Mouse (Mus musculus) neural tube, embryonic 11.5 days (tissue): ENCODE data around the gene Zfp597. TPM values are rescaled to one million over a fixed set of nuclear protein-coding genes. Genes with fewer than 3 reads are reported as not detected.
"Not testable (repeated sequence)": the region's sequence is repeated elsewhere in the genome, so short reads cannot be mapped to it uniquely, and the experiment has no call there.

Experiments
- ATAC-seq: fragments of 200-750 bp; cut with Nextera tagmentation; 2 replicates; pipeline ENCODE4 v1.8.0; 2017; ENCODE audit warnings: moderate number of reproducible peaks, mild to moderate bottlenecking, moderate TSS enrichment, moderate library complexity; ENCODE audit not compliant: insufficient read depth, low FRiP score, low TSS enrichment
- DNase-seq: peaks from one replicate; pipeline ENCODE4 v3.0.0-alpha.2; 2015; ENCODE audit warnings: low spot score
- H3K27ac ChIP-seq: fragments of 300-500 bp; sonication (generic); 2 replicates; pipeline ENCODE4 v1.5.1; 2014; ENCODE audit warnings: low read depth, mild to moderate bottlenecking, low read length
- H3K27me3 ChIP-seq: fragments of 300-500 bp; sonication (generic); 2 replicates; pipeline ENCODE4 v1.6.1; 2014; ENCODE audit warnings: mild to moderate bottlenecking, low read length, mixed read lengths; ENCODE audit not compliant: control insufficient read depth, insufficient read depth
- H3K36me3 ChIP-seq: fragments of 300-500 bp; sonication (generic); 2 replicates; pipeline ENCODE4 v1.6.1; 2014; ENCODE audit warnings: mild to moderate bottlenecking, low read length, moderate library complexity, mixed read lengths; ENCODE audit not compliant: control insufficient read depth, insufficient read depth
- H3K4me1 ChIP-seq: fragments of 300-500 bp; sonication (generic); 2 replicates; pipeline ENCODE4 v1.6.1; 2014; ENCODE audit warnings: low read length, mixed read lengths; ENCODE audit not compliant: control insufficient read depth, insufficient read depth
- H3K4me2 ChIP-seq: fragments of 300-500 bp; sonication (generic); 2 replicates; pipeline ENCODE4 v1.6.1; 2014; ENCODE audit warnings: low read depth, mild to moderate bottlenecking, moderate library complexity
- H3K4me3 ChIP-seq: fragments of 300-500 bp; sonication (generic); 2 replicates; pipeline ENCODE4 v1.5.1; 2014; ENCODE audit warnings: low read depth, low read length
- H3K9ac ChIP-seq: fragments of 300-500 bp; sonication (generic); 2 replicates; pipeline ENCODE4 v1.6.1; 2014; ENCODE audit warnings: mild to moderate bottlenecking, low read length
- H3K9me3 ChIP-seq: fragments of 300-500 bp; sonication (generic); 2 replicates; pipeline ENCODE4 v1.6.1; 2016; ENCODE audit warnings: low read length; ENCODE audit not compliant: control insufficient read depth
- WGBS: fragments of 180-500 bp; shearing (Covaris S2); extraction: QIAGEN DNeasy Blood & Tissue Kit; methylation state at CpG from one replicate; pipeline ENCODE4 v1.1.7; 2014; 5-methylcytosine and 5-hydroxymethylcytosine counted together
- microRNA-seq: library from miRNA; unstranded; fragments of <30 nt; microRNA quantifications from one replicate; pipeline ENCODE4, GENCODE M21; 2016
- polyA plus RNA-seq: library from polyadenylated mRNA; unstranded; fragments of >200 nt; fragmentation: Nextera tagmentation; extraction: Ambion mirVana; gene quantifications from 2 replicates; pipeline ENCODE4 v1.2.1, GENCODE M21; 2014

Gene Zfp597
- polyA plus RNA-seq, 1 experiment from 2014 or later: 9.5 TPM

GRCm38 (mm10) chr16:3829727-3830126 lies 54.6 kb downstream of the Zfp597 start:
- DNase-seq (no peak), ATAC-seq (no peak)
- no peaks in the 10 kb centered on the region for H3K27me3 ChIP-seq
- H3K9me3 ChIP-seq: no peaks in the 10 kb centered on the region
- H3K36me3 ChIP-seq: no peaks in the 10 kb centered on the region
- no peak overlapping the region for H3K27ac ChIP-seq
- no peak overlapping the region for H3K9ac ChIP-seq
- 88% methylated on average over 2 of the region's 2 CpGs for WGBS
- no peak overlapping the region for H3K4me3 ChIP-seq
- H3K4me2 ChIP-seq: no peak overlapping the region
- no peaks in the 10 kb centered on the region for H3K4me1 ChIP-seq

- Histone ChIP-seq H3K27ac (no peak overlapping the region), H3K9ac (no peak overlapping the region), H3K4me3 (no peak overlapping the region), H3K36me3 (no peaks in the 10 kb centered on the region), H3K27me3 (no peaks in the 10 kb centered on the region), H3K4me1 (no peaks in the 10 kb centered on the region), H3K9me3 (no peaks in the 10 kb centered on the region), H3K4me2 (no peak overlapping the region)
- ATAC-seq (no peak), DNase-seq (no peak)
- 64% methylated on average over 3 of the region's 3 CpGs for WGBS
These were observed 56.3 kb downstream of the Zfp597 start for GRCm38 (mm10) chr16:3828021-3828420.

- Histone ChIP-seq H3K27ac (no peak overlapping the region), H3K4me2 (no peak overlapping the region), H3K27me3 (no peaks in the 10 kb centered on the region), H3K4me3 (no peak overlapping the region), H3K36me3 (no peaks in the 10 kb centered on the region), H3K9ac (no peak overlapping the region), H3K4me1 (no peaks in the 10 kb centered on the region), H3K9me3 (peaks cover 2% of the 10 kb centered on the region; the same call in 1 of the 2 replicates)
- DNase-seq (no peak), ATAC-seq (no peak)
- WGBS: 93% methylated on average over 2 of the region's 2 CpGs
These were observed 64.2 kb downstream of the Zfp597 start for GRCm38 (mm10) chr16:3820202-3820601.

DNA sequence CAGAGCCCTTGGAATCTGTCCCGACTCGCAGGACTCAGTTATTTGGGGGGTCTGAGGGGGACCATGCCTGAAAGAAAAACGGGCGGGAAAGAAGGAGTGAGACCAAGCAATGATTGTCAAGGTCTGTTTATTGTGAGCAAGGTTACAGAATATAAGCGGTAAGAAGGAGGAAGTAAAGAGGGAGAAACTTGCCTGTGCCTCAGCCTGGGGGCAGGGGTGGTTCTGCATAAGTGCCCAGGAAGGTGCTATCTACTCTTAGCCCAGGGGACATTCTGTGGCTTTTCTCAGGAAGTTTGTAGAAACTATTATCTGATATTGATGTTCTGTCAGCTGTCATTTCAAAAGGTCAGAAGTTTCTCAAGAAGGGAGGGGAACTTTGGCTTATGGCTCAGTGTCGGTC lies 69.7 kb downstream of the Zfp597 start:
- H3K27me3 ChIP-seq, H3K36me3 ChIP-seq, DNase-seq, H3K9me3 ChIP-seq, H3K9ac ChIP-seq, H3K4me1 ChIP-seq, H3K4me2 ChIP-seq, ATAC-seq, H3K4me3 ChIP-seq, H3K27ac ChIP-seq: not testable (repeated sequence)
- WGBS: 88% methylated on average over 6 of the region's 6 CpGs

Small RNA genes lying within 50 kb of the gene (microRNA-seq; reads per million reads assigned to microRNA genes)
- gene Gm23493: not detected

Other genes with a start within 250 kb of the Zfp597 start
- gene Mefv, start 166.5 kb downstream of the Zfp597 start, polyA plus RNA-seq: 0.07 TPM in 1 of 2 replicates, not detected in the other
- 26.7 and 27.7 TPM in 2 replicates for gene Zfp263, start 140.5 kb downstream of the Zfp597 start, polyA plus RNA-seq
- gene Olfr15, start 53.7 kb downstream of the Zfp597 start, polyA plus RNA-seq: not detected in 2 replicates
- gene Zfp174, start 37.3 kb downstream of the Zfp597 start, polyA plus RNA-seq: 1.1 and 1.3 TPM in 2 replicates
- gene Naa60, start 12.2 kb downstream of the Zfp597 start, polyA plus RNA-seq: 66.2 and 66.5 TPM in 2 replicates
- gene Gm20695, start 87 bp upstream of the Zfp597 start, polyA plus RNA-seq: 1.5 TPM in 1 of 2 replicates, not detected in the other
- 3.5 and 5.5 TPM in 2 replicates for gene 1700037C18Rik, start 24.1 kb upstream of the Zfp597 start, polyA plus RNA-seq
- 23.3 and 25.2 TPM in 2 replicates for gene Cluap1, start 24.2 kb upstream of the Zfp597 start, polyA plus RNA-seq
- gene Nlrc3, start 92.1 kb upstream of the Zfp597 start, polyA plus RNA-seq: 0.92 and 1.1 TPM in 2 replicates
- gene Slx4, start 119.2 kb upstream of the Zfp597 start, polyA plus RNA-seq: 31.2 and 35.4 TPM in 2 replicates
- gene Dnase1, start 152.4 kb upstream of the Zfp597 start, polyA plus RNA-seq: 6.1 and 6.8 TPM in 2 replicates
- gene Trap1, start 193.3 kb upstream of the Zfp597 start, polyA plus RNA-seq: 83.7 and 85.7 TPM in 2 replicates